Mouse (Mus musculus) retina, embryonic 14.5 days (tissue): ENCODE measurements around the gene Fam120c.
"Not testable (repeated sequence)": the region's sequence is repeated elsewhere in the genome, so short reads cannot be mapped to it uniquely, and the experiment has no call there.

Experiments
- DNase-seq: peaks from one replicate; pipeline ENCODE4 v3.0.0-alpha.2; 2015; ENCODE audit warnings: low spot score

Fam120c gene

DNA sequence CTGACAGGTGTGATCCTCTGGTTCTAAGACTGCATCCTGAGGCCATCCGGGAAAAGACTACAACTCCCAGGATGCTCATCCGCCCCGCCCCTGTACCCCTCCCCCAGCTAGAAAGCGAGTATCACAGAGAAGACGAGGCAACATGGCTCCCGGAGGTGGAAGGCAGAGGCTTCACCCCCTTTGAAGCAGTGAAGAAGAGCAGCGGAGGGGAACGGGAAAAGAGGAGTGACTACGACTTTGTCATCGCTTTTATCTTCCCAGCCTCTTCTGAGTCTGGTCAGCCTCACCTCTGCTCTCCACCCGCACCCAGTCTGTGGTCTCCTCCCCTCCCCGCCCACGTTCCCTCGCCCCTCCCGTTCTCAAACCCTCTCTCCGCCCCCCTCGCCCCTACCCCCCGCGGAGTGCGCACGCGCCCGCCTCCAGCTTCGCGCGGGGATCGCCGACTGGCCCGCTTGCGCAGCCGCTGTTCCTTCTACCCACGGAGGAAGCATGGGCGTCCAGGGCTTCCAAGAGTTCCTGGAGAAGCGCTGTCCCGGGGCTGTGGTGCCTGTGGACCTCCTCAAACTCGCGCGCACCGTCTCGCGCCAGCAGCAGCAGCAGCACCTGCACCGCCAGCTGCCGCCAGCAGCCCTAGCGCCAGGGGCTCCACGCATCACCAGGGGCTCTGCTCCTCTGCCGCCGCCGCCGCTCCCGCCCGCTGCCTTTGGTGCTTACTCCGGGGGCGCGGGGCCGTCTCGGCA lies at the start of gene Fam120c:
Gene Fam120c, plus strand, starts transcription at position 415 of the 740 bp plus-strand sequence.
- peak; percentile 79 for DNase-seq

DNA sequence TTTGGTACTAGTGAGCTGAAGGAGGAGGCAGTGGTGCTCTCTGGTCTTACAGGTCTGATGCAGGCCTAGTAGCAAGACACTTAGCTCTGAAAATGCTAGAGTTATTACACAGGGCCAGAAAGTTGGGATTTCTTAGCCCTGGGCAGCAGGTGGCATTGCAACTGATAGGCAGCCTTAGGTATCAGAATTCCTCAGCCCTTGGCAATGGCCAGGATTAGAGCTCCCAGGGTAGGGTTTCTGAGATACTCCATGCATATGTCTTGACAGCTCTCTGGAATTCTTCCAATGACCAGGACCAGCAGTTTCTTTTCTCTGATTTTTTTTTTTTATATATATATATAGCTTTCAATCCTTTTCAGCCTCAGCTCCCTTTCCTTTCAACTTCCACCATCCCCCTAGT lies 45.6 kb upstream of the Fam120c start:
- DNase-seq = no peak

- no peak for DNase-seq
Measured at GRCm38 (mm10) chrX:151313732-151314131, 30.2 kb upstream of the Fam120c start.

DNA sequence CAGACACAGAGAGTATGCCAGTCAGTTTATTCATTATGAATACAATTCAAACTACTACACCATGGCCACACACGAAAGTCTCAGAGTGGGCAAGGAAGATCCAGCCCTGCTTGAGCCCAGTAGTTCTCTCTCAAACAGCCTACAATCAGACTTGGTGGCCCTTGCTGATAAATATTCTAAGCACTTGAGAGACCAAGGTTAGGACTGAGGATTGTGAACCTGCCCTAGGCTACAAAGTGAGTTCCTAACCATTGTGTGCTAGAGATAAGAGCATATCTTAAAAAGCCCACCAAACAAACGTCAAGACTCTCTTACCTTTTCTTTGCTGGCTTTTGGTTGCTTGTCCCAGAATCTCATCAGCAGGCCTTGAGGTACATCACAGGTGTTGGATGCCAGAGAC lies 10.4 kb upstream of the Fam120c start:
- DNase-seq = no peak

DNA sequence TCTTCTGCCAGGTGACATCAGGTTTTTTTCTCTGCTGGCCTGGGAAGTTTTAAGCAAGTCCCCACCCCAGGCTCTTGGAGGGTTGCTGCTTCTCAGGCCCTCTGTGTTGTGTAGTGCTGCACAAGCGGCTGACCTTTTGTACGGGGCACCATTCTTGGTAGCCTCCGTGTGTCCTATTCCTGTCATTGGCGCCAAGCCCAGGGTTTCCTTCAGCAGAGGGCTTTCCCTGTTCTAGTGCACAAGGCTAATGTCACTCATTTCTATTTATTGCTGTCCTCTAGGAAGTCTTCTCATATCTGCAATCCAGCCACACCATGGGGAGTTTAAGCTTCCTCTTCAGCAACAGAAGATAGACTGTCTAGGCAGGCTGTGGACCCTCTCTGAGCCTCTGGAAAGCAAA lies 6.2 kb upstream of the Fam120c start:
- no peak for DNase-seq

DNA sequence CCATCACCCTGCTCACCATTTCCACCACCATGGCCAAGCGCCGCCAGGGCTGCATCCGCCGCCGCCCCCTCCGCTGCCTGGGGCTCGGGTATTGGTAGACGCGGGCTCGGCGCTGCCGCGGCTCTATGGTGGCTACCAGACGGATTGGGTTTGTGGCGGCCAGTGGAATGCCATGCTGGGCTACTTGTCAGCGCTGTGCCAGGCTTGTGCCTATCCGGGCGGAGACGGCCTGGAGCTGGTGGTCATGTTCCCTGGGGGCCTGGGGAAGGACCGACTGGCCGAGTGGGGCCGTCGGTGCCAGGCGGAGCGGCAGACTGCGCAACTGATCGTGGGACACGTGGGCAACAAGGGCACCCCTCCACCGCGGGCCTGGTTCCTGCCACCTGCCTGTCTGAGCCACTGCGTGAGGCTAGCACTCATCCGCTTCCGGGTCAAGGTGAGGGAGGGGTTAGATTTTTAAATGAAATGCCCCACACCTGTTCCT lies 568 bp downstream of the Fam120c start:
- peak; percentile 39 for DNase-seq

DNA sequence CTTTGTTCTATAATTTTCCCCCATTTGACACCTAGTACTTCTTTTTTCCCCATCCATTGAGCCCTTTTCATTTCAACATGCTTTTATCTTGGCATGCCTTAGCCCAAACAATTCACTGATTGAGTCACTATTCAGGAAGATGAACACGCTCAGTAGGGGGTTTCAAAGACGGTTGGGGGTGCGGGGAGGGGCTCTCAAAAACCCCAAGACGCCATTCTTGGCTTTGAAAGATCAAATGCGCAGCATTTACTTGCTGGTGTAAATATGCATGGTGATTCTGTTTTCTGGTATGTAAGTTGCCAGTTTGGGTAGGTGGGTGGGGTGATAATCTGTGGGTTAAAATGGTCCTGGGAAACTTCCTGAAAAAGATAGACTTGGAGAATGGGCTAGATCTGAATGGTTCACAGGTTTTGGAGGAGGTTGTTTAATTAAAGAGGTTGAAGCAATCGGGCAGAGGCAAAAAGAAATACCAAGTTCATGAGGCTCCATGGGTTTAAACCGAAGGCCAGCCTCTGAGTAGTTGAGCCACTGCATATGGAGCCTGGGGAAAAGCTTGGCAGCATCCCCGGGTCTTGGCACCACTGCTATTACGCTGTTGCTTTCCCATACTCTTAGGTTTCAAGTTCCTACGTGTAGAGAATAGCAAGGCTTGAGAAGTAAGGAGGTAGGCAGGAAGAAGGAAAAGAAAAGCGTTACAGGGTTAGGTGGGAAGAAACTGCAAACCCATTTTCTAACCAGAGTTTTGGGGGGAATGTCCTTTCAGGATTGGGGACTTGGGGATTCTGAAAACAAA lies 1.6 kb downstream of the Fam120c start:
- DNase-seq = no peak

DNA sequence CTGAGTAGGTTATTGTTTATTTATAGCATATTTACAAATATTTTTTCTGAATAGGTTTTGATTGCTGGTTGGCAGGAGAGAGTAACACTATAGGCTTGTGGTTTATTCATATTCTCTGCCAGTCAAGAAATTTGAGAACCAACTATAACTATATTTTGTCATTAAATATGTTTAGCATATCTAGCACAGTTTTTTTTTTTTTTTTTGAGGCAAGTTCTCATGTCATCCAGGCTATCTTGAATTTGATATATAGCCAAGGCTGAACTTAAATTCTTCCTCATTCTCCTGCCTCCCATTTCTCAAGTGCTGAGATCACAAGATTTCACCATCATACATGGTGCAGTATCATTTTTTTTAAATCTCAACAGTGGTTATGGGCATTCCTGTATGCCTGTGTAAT lies 3.3 kb downstream of the Fam120c start:
- no peak for DNase-seq

DNA sequence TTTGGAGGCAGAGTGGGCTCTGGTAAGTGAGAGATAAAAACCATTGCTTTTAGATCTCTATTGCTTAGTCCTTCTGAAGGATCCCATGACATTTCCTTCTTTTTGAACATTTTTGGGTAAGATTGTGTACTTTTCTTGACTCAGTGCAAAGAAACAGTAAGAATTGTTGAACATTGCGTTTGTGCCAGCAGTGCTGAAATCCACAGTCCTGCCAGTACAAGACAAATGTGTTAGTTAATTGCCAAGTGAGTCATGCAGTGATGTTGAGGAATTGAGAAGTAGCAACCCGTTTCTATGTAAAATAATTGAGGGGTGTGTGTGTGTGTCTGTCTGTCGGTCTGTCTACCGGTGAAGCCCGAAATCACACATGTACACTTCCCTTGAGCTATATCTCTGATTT lies 5.3 kb downstream of the Fam120c start:
- DNase-seq = no peak

DNA sequence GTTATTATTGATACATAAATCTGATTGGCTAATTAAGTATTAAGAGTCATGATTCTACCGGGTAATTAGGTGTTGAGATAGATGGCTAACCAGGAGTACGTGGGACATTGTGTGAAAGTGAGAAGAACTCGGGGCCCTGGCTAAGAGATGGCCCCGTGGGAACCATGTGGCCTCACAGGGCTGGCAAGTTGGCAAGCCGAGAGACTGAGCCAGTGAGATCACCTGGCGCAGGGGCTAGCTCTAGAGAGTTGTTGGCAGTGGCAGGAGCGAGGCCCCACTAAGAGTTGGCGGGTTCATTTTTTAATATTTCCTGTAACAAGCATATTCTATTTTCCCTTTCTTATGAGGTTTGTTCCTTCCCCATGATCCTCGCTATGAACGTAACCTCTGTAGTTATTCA lies 74.8 kb downstream of the Fam120c start:
- no peak for DNase-seq

- DNase-seq = no peak
Measured at GRCm38 (mm10) chrX:151420791-151421190, 76.8 kb downstream of the Fam120c start.

GRCm38 (mm10) chrX:151443637-151444036 lies 99.7 kb downstream of the Fam120c start:
- DNase-seq = no peak

DNA sequence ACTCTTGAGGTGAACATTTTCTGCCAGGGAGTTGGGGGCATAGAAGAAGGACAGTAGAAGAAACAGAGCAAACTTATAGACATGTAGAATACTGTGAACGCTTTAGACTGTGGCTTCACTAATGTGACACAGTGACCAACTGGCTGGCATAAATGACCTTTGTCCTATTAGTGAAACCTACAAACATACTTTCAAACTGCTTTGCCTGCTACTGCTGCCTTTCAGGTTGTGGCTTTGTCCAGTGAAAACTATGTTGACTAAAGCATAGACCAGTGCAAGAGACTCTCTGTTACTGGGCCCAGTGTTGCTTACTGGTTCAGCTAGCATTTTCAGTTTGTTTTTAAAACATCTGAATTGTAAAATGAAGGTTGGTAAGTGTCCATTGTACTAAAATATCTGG lies 100.2 kb downstream of the Fam120c start:
- DNase-seq = no peak

DNA sequence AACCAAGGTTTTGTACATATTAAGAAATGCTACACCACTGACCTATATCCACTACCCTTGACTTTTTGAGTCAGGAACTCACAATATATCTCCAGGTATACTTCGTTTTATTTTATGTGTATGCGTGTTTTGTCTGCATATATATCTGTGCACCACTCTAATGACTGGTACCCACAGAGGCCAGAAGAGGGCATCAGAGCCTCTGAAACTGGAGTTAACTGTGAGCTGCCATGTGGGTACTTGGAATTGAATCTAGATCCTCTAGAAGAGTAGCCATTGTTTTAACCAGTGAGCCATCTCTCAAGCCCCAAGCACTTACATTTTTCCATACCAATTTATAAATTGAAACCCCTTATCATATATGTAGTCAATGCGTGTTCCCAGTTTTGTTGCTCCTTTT lies 144.2 kb downstream of the Fam120c start:
- no peak for DNase-seq

DNA sequence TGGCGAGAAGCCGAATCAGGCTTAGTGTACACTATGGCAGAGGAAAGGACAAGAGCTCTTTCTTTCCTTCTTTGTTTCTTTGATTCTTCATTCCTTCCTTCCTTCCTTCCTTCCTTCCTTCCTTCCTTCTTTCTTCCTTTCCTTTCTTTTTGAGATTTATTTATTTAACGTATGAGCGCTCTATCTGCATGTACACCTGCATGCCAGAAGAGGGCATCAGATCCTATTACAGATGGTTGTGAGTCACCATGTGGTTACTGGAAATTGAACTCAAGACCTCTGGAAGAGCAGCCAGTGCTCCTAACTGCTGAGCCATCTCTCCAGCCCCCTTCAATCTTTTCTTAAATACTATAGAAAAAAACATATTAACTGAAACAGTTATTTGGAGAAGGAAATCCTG lies 149.3 kb downstream of the Fam120c start:
- not testable (repeated sequence) for DNase-seq

- DNase-seq = no peak
Measured at GRCm38 (mm10) chrX:151496596-151496995, 152.6 kb downstream of the Fam120c start.

GRCm38 (mm10) chrX:151508536-151508935 lies 164.6 kb downstream of the Fam120c start:
- no peak for DNase-seq

DNA sequence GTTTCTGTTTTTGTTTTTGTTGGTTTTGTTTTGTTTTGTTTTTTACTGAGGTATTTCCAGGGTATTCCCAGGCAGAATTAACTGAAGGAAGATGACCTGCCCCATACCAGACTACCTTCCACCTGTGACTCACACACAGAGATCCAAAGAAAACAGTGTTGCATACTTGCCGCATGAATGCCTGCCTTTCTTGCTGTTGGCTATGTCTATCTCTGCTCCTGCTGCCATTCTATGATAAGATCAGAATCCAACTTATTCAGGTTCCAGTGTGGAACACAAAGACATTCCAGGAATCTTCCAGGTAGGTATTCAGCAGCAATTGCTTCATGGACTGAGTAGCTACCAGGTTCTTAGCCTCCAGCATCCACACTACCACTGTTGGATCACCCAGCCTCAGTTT lies 165.9 kb downstream of the Fam120c start:
- no peak for DNase-seq

DNA sequence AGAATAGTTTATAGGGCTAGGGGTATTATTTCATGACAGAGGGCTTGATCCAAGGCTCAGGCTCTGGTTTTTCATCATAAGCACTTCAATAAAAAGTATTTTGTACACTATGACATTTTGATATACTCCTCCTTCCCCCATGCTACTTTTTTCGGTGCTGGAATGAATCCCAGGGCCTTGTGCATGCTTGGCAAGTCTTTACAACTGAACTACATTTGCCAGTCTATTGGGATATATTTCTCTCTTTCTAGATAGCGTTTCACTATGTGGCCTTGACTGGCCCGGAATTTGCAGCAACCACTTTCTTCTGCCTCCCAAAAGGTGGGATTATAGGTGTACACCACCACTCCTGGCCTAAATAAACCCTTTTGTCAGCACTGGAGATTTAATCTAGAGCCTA lies 169.1 kb downstream of the Fam120c start:
- DNase-seq = no peak

DNA sequence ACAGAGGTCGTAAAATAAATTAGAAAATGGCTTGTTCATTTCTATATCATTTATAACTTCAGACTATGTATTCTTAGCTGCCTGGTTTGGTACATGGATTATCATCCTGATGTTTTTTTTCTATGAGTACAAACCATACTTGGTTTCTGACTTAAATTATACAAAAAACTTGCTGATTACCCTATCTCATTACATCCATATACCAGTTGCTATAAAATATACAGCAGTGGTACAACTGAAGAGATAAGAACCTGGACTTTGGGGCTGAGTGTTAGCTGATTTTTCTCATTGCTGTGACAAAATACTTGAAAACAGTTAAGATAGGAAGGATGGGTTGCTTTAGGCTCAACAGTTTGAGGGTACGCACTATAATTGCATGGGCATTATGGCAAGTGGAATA lies 169.7 kb downstream of the Fam120c start:
- no peak for DNase-seq

GRCm38 (mm10) chrX:151518181-151518580 lies 174.2 kb downstream of the Fam120c start:
- DNase-seq = no peak

GRCm38 (mm10) chrX:151520127-151520457 lies 176.1 kb downstream of the Fam120c start:
- no peak for DNase-seq
